Mouse (Mus musculus): ENCODE data around the gene Selenoo. TPM values are rescaled to one million over a fixed set of nuclear protein-coding genes. Genes with fewer than 3 reads are reported as not detected.

The Selenoo gene
- polyA plus RNA-seq, 1 experiment = 37.1 TPM

DNA sequence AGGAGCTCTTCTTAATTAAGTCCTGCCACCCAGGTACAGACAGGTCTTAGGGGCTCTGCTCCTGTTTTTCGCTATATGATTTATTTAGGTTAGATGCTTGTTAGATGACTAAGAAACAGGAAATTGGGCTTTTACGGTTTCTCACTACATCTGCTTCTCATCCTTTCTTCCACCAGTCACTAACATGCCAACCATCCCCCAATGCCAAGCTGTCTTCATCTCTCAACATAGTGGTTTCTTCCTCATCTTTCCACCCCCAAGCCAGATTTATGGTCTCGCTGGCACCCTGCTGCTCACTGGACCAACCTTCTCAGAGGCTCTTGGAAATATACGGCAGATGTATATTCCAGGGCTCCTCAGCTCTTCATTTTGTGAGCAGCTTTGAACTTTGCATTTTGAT lies 1.8 kb downstream of the Selenoo start:
- Histone ChIP-seq H3K27ac (ENCODE audit: insufficient read depth, low read length) (no peak overlapping the region), H3K4me3 (ENCODE audit: insufficient read depth, low read length) (no peak overlapping the region), H3K4me1 (ENCODE audit: control insufficient read depth, insufficient read depth, low read length) (peaks cover 2% of the 10 kb centered on the region)
- TF ChIP-seq CTCF (IDR thresholded peaks at IDR 0.05; ENCODE audit: extremely low read depth, insufficient read depth, low read length) = no peak
- TF ChIP-seq POLR2A (IDR thresholded peaks at IDR 0.05; ENCODE audit: extremely low read depth, insufficient read depth, low read length) = no peak

DNA sequence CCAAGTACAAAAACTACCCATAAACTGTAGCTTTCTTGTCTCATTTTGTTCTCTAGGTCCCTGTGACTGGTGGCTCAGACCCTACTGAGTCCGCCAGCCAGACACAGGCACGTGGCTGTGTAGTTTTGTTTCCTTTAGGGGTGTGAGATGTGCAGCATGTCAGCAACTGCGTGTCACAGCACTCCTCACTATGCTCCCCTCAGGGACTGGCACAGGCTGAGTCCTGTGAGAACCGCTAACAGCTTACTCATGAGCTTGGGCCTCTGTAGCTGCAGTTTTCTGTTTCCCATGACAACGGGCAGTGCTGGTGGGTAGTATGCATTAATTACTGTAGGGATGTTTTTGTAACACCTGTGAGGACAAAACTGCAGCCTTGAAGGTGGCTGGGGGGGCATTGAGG lies 3.3 kb downstream of the Selenoo start:
- TF ChIP-seq CTCF (IDR thresholded peaks at IDR 0.05; ENCODE audit: extremely low read depth, insufficient read depth, low read length) (no peak), POLR2A (IDR thresholded peaks at IDR 0.05; ENCODE audit: extremely low read depth, insufficient read depth, low read length) (no peak)
- H3K27ac ChIP-seq (ENCODE audit: insufficient read depth, low read length) = no peak overlapping the region
- no peak overlapping the region for H3K4me3 ChIP-seq (ENCODE audit: insufficient read depth, low read length)
- H3K4me1 ChIP-seq (ENCODE audit: control insufficient read depth, insufficient read depth, low read length) = peaks cover 2% of the 10 kb centered on the region

DNA sequence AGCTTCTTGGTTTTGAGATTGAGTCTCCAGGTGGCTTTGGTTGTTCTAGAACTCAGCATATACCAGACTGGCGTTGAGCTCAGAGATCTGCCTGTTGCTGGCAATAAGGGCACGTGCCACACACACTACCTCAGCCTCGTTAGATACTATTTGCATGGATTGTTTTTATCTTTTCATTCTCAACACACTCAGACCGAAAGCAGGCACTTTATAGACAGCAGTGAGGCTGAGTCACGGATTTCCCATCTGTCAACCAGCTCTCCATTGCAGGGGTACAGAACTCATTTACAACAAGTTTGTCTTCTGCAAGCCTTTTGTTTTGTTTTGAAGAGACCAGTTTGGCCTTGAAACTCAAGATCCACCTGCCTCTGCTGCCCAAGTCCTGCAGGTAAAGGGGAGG lies 8.6 kb downstream of the Selenoo start:
- Histone ChIP-seq H3K27ac (ENCODE audit: insufficient read depth, low read length) (no peak overlapping the region), H3K4me3 (ENCODE audit: insufficient read depth, low read length) (no peak overlapping the region), H3K4me1 (ENCODE audit: control insufficient read depth, insufficient read depth, low read length) (no peaks in the 10 kb centered on the region)
- TF ChIP-seq POLR2A (IDR thresholded peaks at IDR 0.05; ENCODE audit: extremely low read depth, insufficient read depth, low read length) (no peak), CTCF (IDR thresholded peaks at IDR 0.05; ENCODE audit: extremely low read depth, insufficient read depth, low read length) (no peak)

DNA sequence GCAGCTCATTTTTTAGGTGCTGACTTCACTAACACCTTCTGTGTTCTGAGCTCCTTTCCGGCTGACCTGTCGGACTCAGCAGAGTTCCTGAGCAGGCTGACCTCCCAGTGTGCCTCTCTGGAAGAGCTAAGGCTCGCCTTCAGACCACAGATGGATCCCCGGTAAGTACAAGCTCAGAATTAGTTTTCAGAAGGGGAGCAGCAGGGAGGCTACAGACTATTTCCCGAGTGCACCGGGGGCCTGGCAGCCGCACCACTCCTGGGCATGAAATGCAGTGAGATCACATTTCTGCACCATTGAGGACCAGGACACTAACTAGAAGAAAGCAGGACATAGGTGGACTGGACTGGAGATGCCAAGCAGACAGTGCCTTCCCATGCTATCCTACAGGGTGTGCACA lies 9.7 kb downstream of the Selenoo start:
- no peak overlapping the region for H3K4me3 ChIP-seq (ENCODE audit: insufficient read depth, low read length)
- H3K27ac ChIP-seq (ENCODE audit: insufficient read depth, low read length) = no peak overlapping the region
- TF ChIP-seq CTCF (IDR thresholded peaks at IDR 0.05; ENCODE audit: extremely low read depth, insufficient read depth, low read length) (no peak), POLR2A (IDR thresholded peaks at IDR 0.05; ENCODE audit: extremely low read depth, insufficient read depth, low read length) (no peak)
- no peaks in the 10 kb centered on the region for H3K4me1 ChIP-seq (ENCODE audit: control insufficient read depth, insufficient read depth, low read length)

DNA sequence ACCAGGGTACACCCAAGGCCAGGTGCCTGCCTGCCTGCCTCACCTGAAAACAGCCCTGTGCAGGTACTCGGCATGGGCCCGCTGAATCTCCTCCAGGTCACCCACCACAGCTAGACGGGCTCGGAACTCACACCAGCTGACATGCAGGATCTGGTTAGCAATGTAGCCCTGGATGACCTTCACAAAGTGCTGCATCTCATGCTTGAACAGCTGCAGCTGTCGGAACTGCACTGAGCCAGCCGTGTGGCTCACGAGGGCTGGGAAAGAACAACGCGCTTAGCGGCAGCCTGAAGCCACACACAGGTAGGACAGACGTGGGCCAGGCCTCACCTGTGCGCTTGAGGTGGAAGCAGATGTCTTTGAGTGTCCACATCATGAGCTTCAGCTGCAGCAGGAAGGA lies 11.9 kb downstream of the Selenoo start:
- Histone ChIP-seq H3K4me3 (ENCODE audit: insufficient read depth, low read length) (no peak overlapping the region), H3K27ac (ENCODE audit: insufficient read depth, low read length) (no peak overlapping the region), H3K4me1 (ENCODE audit: control insufficient read depth, insufficient read depth, low read length) (no peaks in the 10 kb centered on the region)
- TF ChIP-seq POLR2A (IDR thresholded peaks at IDR 0.05; ENCODE audit: extremely low read depth, insufficient read depth, low read length) (0 out of 2 replicates have a peak, but pooled peaks have one; percentile 6), CTCF (IDR thresholded peaks at IDR 0.05; ENCODE audit: extremely low read depth, insufficient read depth, low read length) (no peak)

DNA sequence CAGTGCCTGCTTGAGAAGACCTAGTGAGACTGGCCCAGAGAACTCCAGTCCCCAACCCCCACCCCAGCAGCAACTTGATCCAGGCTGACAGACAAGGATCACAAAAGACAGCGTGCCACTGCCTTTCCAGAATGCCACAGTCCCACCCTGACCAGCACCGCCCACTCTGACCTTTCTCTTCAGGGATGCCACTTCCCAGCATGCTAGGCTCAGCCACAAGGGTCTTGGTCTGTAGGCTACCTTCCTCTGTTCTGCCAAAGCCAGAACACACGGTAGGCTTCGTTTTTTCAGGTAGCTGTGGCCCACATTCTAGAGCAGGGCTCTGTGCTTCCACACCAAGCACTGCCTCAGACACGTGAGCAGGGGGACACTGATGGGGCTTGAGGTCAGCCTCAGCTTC lies 13.8 kb downstream of the Selenoo start:
- Histone ChIP-seq H3K4me1 (ENCODE audit: control insufficient read depth, insufficient read depth, low read length) (no peaks in the 10 kb centered on the region), H3K4me3 (ENCODE audit: insufficient read depth, low read length) (no peak overlapping the region), H3K27ac (ENCODE audit: insufficient read depth, low read length) (no peak overlapping the region)
- TF ChIP-seq POLR2A (IDR thresholded peaks at IDR 0.05; ENCODE audit: extremely low read depth, insufficient read depth, low read length) = no peak

DNA sequence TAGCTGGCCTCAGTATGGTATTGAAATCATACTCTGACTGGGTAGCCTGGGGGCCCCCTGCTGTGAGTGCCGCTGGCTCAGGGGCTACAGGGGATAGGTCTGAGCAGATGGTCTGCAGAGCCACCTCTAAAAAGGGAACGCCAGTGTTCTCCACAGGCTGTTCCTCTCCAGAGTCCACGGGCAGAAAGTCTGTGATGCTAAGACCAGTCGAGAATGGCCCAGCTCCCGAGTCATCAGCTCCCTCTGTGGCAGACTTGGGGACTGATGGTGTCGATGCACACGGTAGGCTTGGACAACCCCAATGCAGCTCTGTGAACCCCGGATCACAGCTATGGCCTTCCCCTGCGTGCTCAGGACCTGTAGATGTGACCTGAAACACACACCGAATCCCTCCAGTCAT lies 15.0 kb downstream of the Selenoo start:
- Histone ChIP-seq H3K4me1 (ENCODE audit: control insufficient read depth, insufficient read depth, low read length) (no peaks in the 10 kb centered on the region), H3K27ac (ENCODE audit: insufficient read depth, low read length) (no peak overlapping the region), H3K4me3 (ENCODE audit: insufficient read depth, low read length) (no peak overlapping the region)
- no peak for TF ChIP-seq CTCF (IDR thresholded peaks at IDR 0.05; ENCODE audit: extremely low read depth, insufficient read depth, low read length)

DNA sequence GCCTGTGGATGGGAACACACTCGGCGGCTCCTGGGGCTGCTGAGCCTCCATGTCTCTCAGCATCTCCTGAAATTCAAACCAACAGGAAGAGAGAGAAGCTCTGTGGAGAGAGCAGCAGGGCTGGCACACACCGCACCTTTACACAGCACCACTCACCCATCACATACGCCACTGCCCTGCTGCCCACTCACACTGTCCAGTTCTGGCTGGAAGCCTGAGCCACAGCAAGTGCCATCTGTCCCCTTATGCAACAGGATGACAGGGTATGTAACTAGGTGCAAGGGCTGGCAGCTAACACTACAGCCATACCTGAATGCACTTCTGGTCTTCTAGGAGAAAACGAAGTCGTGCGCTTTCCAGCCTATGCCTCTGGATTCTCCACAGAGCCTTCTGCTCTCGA lies 15.5 kb downstream of the Selenoo start:
- no peaks in the 10 kb centered on the region for H3K4me1 ChIP-seq (ENCODE audit: control insufficient read depth, insufficient read depth, low read length)
- no peak overlapping the region for H3K4me3 ChIP-seq (ENCODE audit: insufficient read depth, low read length)
- TF ChIP-seq POLR2A (IDR thresholded peaks at IDR 0.05; ENCODE audit: extremely low read depth, insufficient read depth, low read length) (no peak), CTCF (IDR thresholded peaks at IDR 0.05; ENCODE audit: extremely low read depth, insufficient read depth, low read length) (no peak)
- no peak overlapping the region for H3K27ac ChIP-seq (ENCODE audit: insufficient read depth, low read length)

DNA sequence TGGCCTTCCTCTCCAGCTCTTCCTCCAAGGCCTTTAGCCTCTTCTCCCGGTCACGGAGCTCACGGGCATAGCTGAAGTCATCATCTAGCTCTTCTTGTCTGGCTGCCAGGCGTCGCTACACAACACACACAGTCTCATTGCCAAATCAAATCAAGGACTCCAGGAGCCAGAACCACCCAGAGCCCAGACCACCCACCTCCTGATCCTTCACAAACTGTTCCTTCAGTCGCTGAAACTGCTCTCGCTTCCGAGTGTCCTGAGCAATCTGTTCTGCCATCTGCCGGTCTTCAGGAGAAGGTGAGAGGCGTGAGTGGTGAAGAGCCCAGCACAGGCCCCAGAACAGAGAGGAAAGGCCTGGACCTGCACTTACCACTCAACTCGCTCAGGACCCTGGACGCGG lies 17.2 kb downstream of the Selenoo start:
- no peaks in the 10 kb centered on the region for H3K4me1 ChIP-seq (ENCODE audit: control insufficient read depth, insufficient read depth, low read length)
- TF ChIP-seq POLR2A (IDR thresholded peaks at IDR 0.05; ENCODE audit: extremely low read depth, insufficient read depth, low read length) = no peak
- no peak for TF ChIP-seq CTCF (IDR thresholded peaks at IDR 0.05; ENCODE audit: extremely low read depth, insufficient read depth, low read length)
- H3K4me3 ChIP-seq (ENCODE audit: insufficient read depth, low read length) = no peak overlapping the region
- H3K27ac ChIP-seq (ENCODE audit: insufficient read depth, low read length) = no peak overlapping the region

DNA sequence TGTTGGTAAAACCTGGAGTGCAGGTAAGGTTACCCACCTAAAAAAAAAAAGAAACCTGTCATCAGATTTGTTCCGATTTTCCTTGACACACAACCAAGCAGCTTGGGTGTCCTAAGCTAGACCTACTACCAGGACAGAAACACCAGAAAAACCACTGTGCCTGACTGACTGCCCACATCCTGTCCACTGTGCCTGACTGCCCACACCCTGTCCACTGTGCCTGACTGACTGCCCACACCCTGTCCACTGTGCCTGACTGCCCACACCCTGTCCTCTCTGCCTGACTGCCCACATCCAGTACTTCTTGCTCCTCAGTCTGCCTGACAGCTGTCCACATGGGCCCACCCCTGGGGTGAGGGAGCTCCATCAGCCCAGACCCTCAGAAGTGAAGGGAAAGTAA lies 18.1 kb downstream of the Selenoo start:
- Histone ChIP-seq H3K4me1 (ENCODE audit: control insufficient read depth, insufficient read depth, low read length) (no peaks in the 10 kb centered on the region), H3K4me3 (ENCODE audit: insufficient read depth, low read length) (no peak overlapping the region), H3K27ac (ENCODE audit: insufficient read depth, low read length) (no peak overlapping the region)
- TF ChIP-seq POLR2A (IDR thresholded peaks at IDR 0.05; ENCODE audit: extremely low read depth, insufficient read depth, low read length) (no peak), CTCF (IDR thresholded peaks at IDR 0.05; ENCODE audit: extremely low read depth, insufficient read depth, low read length) (no peak)

DNA sequence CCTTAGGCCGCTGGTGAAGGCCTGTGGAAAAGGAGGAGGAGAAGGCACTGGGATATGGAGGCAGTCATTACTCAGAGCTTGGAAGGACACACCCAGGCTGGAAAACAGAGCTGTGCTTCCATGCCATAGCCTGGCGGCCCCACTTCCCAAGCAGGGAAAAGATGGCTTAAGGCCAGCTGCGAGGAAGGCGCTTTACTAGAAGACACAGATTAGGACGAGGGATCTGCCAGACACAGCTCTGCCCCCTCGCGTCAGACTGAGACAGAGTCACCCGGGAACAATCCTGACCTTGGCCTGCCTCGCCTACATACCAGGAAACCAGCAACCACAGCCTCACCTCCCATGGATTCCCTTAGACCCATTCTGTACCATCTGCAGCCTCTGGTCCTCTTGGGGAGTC lies 21.3 kb downstream of the Selenoo start:
- TF ChIP-seq CTCF (IDR thresholded peaks at IDR 0.05; ENCODE audit: extremely low read depth, insufficient read depth, low read length) (no peak), POLR2A (IDR thresholded peaks at IDR 0.05; ENCODE audit: extremely low read depth, insufficient read depth, low read length) (no peak)

More for the DNA sequence above, 21.3 kb downstream of the Selenoo start:
- Histone ChIP-seq H3K27ac (ENCODE audit: insufficient read depth, low read length) (no peak overlapping the region), H3K4me3 (ENCODE audit: insufficient read depth, low read length) (no peak overlapping the region), H3K4me1 (ENCODE audit: control insufficient read depth, insufficient read depth, low read length) (no peaks in the 10 kb centered on the region)
